Mouse (Mus musculus): ENCODE data around the gene Cdh7.

GRCm38 (mm10) chr1:110078471-110078870 is 96.2 kb downstream of the Cdh7 start:
- no peak for TF ChIP-seq CTCF (IDR thresholded peaks at IDR 0.05; ENCODE audit: low read depth, low read length)
- TF ChIP-seq TAL1 (conservative IDR thresholded peaks at IDR 0.05; ENCODE audit: low read depth, low read length), result no peak
- TF ChIP-seq GATA2 (IDR thresholded peaks at IDR 0.05; ENCODE audit: borderline replicate concordance, low read depth, low read length), result no peak
